Mouse (Mus musculus) neural tube, embryonic 12.5 days (tissue): ENCODE measurements around the gene Trim17. TPM values are rescaled to one million over a fixed set of nuclear protein-coding genes. Genes with fewer than 3 reads are reported as not detected.

ENCODE experiments used
- ATAC-seq: fragments of 200-750 bp; cut with Nextera tagmentation; 2 replicates; pipeline ENCODE4 v1.8.0; 2017; ENCODE audit warnings: low read depth, mild to moderate bottlenecking, moderate TSS enrichment, moderate library complexity; ENCODE audit not compliant: low FRiP score
- H3K27ac ChIP-seq: fragments of 300-500 bp; sonication (generic); 2 replicates; pipeline ENCODE4 v1.5.1; 2016
- H3K27me3 ChIP-seq: fragments of 300-500 bp; sonication (generic); replicated peaks from 2 replicates; pipeline ENCODE4 v1.6.1; 2016; ENCODE audit warnings: mild to moderate bottlenecking
- H3K36me3 ChIP-seq: fragments of 300-500 bp; sonication (generic); 2 replicates; pipeline ENCODE4 v1.6.1; 2016; ENCODE audit warnings: mild to moderate bottlenecking
- H3K4me1 ChIP-seq: fragments of 300-500 bp; sonication (generic); 2 replicates; pipeline ENCODE4 v1.6.1; 2016
- H3K4me2 ChIP-seq: fragments of 300-500 bp; sonication (generic); replicated peaks from 2 replicates; pipeline ENCODE4 v1.6.1; 2016; ENCODE audit warnings: mild to moderate bottlenecking
- H3K4me3 ChIP-seq: fragments of 300-500 bp; sonication (generic); 2 replicates; pipeline ENCODE4 v1.5.1; 2016
- H3K9ac ChIP-seq: fragments of 300-500 bp; sonication (generic); 2 replicates; pipeline ENCODE4 v1.6.1; 2016; ENCODE audit warnings: mild to moderate bottlenecking
- H3K9me3 ChIP-seq: fragments of 300-500 bp; sonication (generic); 2 replicates; pipeline ENCODE4 v1.6.1; 2016; ENCODE audit warnings: mild to moderate bottlenecking
- WGBS: fragments of 180-500 bp; shearing (Covaris S2); methylation state at CpG from one replicate; pipeline ENCODE4 v1.1.7; 2016; 5-methylcytosine and 5-hydroxymethylcytosine counted together
- polyA plus RNA-seq: library from polyadenylated mRNA; unstranded; fragments of >200 nt; fragmentation: Nextera tagmentation; extraction: Ambion mirVana; gene quantifications from 2 replicates; pipeline ENCODE4 v1.2.1, GENCODE M21; 2016

Trim17 gene
- polyA plus RNA-seq, 1 experiment from 2014 or later, result 0.84 TPM

DNA sequence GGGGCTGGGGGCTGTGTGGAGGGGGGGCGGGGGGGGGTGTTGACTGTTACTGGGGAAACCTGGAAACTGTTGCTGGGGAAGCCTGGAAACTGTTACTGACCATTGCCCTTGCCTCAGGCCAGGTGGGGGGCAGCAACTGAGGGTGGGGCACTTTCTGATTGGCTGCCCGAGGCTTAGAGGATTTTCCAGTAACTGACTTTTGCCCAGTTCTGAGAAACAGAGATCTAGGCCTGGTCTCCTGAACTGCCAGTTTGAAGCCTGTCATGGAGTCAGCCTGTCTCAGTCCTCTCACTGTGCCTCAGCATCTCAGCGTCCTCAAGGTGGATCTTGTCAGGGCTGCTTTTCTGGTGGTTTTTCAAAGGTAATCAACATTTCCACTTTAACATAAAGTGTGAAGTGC, 19.9 kb downstream of the Trim17 start:
- WGBS, result 87% methylated on average over 3 of the region's 3 CpGs

DNA sequence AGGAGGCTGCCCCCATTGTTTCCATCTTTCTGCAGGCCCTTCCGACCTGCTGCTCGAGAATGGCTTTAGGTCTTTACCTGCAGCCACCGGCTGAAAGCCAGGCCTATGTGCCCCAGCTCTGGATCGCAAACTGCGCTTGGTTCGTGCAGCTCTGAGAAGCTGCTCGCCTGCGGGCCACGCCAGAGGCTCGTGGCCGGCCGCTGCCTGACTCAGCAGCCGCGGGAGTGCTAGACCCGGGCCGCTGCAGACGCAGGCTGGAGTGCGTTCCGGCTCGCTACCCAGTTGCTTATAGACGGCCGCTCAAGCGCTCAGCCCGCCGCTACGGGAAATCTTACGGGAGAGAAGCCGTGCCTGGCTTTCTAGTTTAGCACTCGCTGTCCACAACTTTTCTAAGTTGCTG, 22.7 kb downstream of the Trim17 start:
- Histone ChIP-seq H3K4me2 (peak overlapping the region; percentile 98), H3K9me3 (no peaks in the 10 kb centered on the region), H3K4me3 (peak overlapping the region; percentile 96), H3K9ac (peak overlapping the region; percentile 90), H3K36me3 (peaks cover 11% of the 10 kb centered on the region), H3K4me1 (peaks cover 43% of the 10 kb centered on the region), H3K27ac (peak overlapping the region; percentile 51; the same call in 1 of the 2 replicates), H3K27me3 (no peaks in the 10 kb centered on the region)
- no peak for ATAC-seq
- WGBS, result under 1% methylated on average over 29 of the region's 29 CpGs

More for the DNA sequence above, 19.9 kb downstream of the Trim17 start:
- H3K9ac ChIP-seq, result no peak overlapping the region
- H3K4me2 ChIP-seq, result no peak overlapping the region
- peaks cover 22% of the 10 kb centered on the region for H3K4me1 ChIP-seq
- ATAC-seq, result no peak
- H3K9me3 ChIP-seq, result no peaks in the 10 kb centered on the region
- no peak overlapping the region for H3K4me3 ChIP-seq
- peaks cover 30% of the 10 kb centered on the region; the same call in 1 of the 2 replicates for H3K36me3 ChIP-seq
- H3K27ac ChIP-seq, result no peak overlapping the region
- no peaks in the 10 kb centered on the region for H3K27me3 ChIP-seq

DNA sequence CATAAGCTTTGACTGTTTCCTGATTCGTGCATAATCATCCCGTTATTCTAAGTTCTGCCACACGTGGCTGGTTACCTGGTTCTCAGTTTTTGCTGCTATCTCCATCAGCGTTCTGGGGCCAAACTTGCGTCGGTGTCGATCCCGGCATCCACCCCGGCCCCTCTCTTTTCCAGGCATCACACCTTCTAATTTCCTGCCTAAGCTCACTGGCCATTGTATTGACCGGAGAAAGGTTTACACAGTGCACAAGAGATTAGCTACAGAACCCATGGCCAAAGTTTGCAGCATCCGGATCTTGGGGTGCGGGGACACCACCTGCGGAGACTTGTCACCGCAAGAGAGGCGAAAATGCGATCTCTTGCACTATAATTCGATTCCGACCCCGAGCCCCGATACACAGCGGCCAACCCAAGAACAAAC, 23.1 kb downstream of the Trim17 start:
- Histone ChIP-seq H3K4me2 (peak overlapping the region; percentile 98), H3K36me3 (peaks cover 16% of the 10 kb centered on the region), H3K27ac (peak overlapping the region; percentile 51; the same call in 1 of the 2 replicates), H3K9me3 (no peaks in the 10 kb centered on the region), H3K4me1 (peaks cover 43% of the 10 kb centered on the region), H3K9ac (peak overlapping the region; percentile 90), H3K27me3 (no peaks in the 10 kb centered on the region), H3K4me3 (peak overlapping the region; percentile 96)
- peak; percentile 7; the same call in 1 of the 2 replicates for ATAC-seq
- WGBS, result under 1% methylated on average over 21 of the region's 21 CpGs

DNA sequence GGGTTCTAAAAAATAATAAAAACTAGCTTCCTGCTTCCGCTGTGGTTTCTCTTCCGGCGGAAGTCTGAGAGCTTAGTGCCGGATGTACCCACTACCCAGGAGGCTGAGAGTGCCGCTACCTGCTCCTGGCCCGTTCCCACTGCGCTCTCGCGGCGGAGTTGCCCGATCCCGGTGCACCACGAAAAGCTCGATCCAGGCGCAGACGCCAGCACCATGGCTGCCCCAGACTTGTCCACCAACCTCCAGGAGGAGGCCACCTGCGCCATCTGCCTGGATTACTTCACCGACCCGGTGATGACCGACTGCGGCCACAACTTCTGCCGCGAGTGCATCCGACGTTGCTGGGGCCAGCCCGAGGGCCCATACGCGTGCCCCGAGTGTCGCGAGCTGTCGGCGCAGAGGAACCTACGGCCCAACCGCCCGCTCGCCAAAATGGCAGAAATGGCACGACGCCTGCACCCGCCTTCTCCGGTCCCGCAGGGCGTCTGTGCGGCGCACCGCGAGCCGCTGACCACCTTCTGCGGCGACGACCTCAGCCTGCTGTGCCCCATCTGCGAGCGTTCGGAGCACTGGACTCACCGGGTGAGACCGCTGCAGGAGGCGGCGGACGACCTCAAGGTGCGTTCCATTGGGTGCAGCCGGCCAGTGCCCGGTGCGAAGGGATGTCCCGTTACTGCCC, 23.7 kb downstream of the Trim17 start, which contains the start of gene Trim11:
TSS of gene Trim11 (plus strand) at position 67 of the 679 bp plus-strand sequence.
- peak within 1 kb of the TSS; percentile 51; the same call in 1 of the 2 replicates for H3K27ac ChIP-seq
- peak within 1 kb of the TSS; percentile 90 for H3K9ac ChIP-seq
- no peaks in the 10 kb centered on the region for H3K9me3 ChIP-seq
- peak within 1 kb of the TSS; percentile 98 for H3K4me2 ChIP-seq
- ATAC-seq, result peak; percentile 83
- peaks cover 19% of the 10 kb centered on the region for H3K36me3 ChIP-seq
- H3K4me1 ChIP-seq, result peaks cover 43% of the 10 kb centered on the region
- peak within 1 kb of the TSS; percentile 96 for H3K4me3 ChIP-seq
- under 1% methylated on average over 64 of the region's 64 CpGs for WGBS
- H3K27me3 ChIP-seq, result no peaks in the 10 kb centered on the region

DNA sequence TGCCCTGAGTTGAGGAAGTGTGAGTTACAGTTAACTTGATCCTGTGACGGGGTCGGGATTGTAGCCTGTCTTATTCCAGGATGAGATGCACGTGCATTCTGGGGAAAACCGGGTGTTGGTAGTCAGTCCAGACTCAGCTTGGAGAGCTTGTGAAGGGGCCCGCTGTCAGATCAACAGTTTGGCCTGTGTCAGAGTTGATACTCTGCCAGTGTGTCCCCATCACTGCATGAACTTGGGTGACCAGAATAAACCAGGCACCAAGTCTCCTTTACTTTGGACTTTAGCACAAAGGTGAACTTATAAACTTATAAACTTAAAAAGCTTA, 24.2 kb downstream of the Trim17 start:
- Histone ChIP-seq H3K9me3 (no peaks in the 10 kb centered on the region), H3K27me3 (no peaks in the 10 kb centered on the region), H3K27ac (no peak overlapping the region), H3K36me3 (peaks cover 20% of the 10 kb centered on the region), H3K4me2 (peak overlapping the region; percentile 98), H3K4me1 (peaks cover 43% of the 10 kb centered on the region), H3K9ac (peak overlapping the region; percentile 90), H3K4me3 (peak overlapping the region; percentile 96)
- 2% methylated on average over 5 of the region's 5 CpGs for WGBS
- ATAC-seq, result no peak

DNA sequence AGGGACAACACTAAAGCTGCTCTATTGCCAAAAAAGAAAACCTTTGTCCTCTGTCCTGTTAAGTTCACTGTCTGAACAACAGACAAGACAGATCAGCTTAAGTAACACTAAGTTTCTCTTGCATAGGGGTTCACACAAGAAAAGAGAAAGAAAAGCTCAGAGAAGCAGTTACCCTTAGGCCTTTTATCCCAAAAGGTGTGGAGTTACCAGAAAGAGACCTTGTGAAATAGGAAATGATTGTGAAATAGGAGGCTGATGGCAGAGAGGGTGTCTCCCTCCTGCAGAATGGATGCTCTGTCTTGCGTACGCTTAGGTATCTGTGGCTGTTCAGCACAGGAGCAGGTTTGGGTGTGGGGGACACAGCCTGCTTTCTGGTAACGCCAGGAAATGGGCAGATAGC, 24.7 kb downstream of the Trim17 start:
- H3K4me1 ChIP-seq, result peaks cover 43% of the 10 kb centered on the region
- H3K27ac ChIP-seq, result no peak overlapping the region
- no peaks in the 10 kb centered on the region for H3K9me3 ChIP-seq
- peaks cover 24% of the 10 kb centered on the region for H3K36me3 ChIP-seq
- peak overlapping the region; percentile 90 for H3K9ac ChIP-seq
- no peak for ATAC-seq
- no peaks in the 10 kb centered on the region for H3K27me3 ChIP-seq
- H3K4me2 ChIP-seq, result peak overlapping the region; percentile 98
- 85% methylated on average over 3 of the region's 3 CpGs for WGBS
- peak overlapping the region; percentile 96 for H3K4me3 ChIP-seq

DNA sequence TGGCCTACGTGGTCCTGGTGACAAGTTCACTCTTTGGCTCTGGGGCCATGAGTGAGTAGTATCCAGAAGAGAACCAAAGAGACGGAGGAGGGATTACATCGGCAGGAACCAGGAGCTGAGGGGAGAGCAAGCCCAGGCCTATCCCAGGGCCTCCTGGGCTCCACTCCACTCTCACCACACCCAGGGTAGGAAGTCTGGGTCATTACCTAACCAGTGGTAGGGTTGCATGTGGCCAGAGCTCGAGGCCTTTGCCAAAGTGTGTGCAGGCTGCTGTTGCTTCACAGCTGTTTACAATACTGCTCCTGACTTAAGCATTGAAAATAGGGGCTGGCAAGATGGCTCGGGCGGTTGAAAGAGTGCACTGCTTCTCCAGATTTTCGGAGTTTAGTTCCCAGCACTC, 25.2 kb downstream of the Trim17 start:
- Histone ChIP-seq H3K36me3 (peaks cover 24% of the 10 kb centered on the region), H3K27ac (no peak overlapping the region), H3K9ac (peak overlapping the region; percentile 90; the same call in 1 of the 2 replicates), H3K4me2 (peak overlapping the region; percentile 98), H3K9me3 (no peaks in the 10 kb centered on the region), H3K27me3 (no peaks in the 10 kb centered on the region), H3K4me3 (peak overlapping the region; percentile 3; the same call in 1 of the 2 replicates), H3K4me1 (peaks cover 43% of the 10 kb centered on the region)
- ATAC-seq, result no peak
- 84% methylated on average over 7 of the region's 7 CpGs for WGBS

DNA sequence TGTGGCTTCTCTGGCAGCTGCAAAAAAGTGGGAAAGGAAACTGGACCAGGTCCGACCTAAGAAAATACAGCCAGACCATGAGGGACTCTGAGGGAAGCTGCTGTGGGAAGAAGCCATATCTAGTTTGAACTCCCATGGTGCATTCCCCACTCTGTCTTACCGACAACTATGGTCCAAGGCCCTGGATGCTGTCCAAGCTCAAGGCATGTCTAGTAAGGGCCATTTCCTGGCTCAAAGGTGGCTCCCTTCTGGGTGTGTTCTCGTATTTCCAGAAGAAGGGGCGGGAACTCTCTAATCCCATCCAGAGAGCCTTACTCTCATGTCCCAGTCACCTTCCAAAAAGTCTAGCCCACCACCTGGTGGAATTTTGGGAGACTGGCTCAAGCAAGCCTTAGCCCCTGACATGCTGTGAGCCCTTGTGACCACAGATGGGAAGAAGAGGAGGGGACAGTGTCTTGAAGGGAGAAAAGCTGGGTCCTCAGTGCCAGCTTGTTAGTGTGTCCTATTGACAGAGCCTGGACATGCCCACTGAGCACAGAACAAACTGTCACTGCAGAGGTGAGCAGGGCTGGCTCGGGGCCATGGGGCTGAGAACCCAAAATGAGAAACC, 26.0 kb downstream of the Trim17 start:
- H3K27ac ChIP-seq, result no peak overlapping the region
- H3K9me3 ChIP-seq, result no peaks in the 10 kb centered on the region
- no peak for ATAC-seq
- WGBS, result 79% methylated on average over 5 of the region's 5 CpGs
- no peak overlapping the region for H3K4me3 ChIP-seq
- peaks cover 43% of the 10 kb centered on the region for H3K4me1 ChIP-seq
- H3K36me3 ChIP-seq, result peaks cover 31% of the 10 kb centered on the region
- no peak overlapping the region for H3K9ac ChIP-seq
- H3K27me3 ChIP-seq, result no peaks in the 10 kb centered on the region
- peak overlapping the region; percentile 98 for H3K4me2 ChIP-seq

DNA sequence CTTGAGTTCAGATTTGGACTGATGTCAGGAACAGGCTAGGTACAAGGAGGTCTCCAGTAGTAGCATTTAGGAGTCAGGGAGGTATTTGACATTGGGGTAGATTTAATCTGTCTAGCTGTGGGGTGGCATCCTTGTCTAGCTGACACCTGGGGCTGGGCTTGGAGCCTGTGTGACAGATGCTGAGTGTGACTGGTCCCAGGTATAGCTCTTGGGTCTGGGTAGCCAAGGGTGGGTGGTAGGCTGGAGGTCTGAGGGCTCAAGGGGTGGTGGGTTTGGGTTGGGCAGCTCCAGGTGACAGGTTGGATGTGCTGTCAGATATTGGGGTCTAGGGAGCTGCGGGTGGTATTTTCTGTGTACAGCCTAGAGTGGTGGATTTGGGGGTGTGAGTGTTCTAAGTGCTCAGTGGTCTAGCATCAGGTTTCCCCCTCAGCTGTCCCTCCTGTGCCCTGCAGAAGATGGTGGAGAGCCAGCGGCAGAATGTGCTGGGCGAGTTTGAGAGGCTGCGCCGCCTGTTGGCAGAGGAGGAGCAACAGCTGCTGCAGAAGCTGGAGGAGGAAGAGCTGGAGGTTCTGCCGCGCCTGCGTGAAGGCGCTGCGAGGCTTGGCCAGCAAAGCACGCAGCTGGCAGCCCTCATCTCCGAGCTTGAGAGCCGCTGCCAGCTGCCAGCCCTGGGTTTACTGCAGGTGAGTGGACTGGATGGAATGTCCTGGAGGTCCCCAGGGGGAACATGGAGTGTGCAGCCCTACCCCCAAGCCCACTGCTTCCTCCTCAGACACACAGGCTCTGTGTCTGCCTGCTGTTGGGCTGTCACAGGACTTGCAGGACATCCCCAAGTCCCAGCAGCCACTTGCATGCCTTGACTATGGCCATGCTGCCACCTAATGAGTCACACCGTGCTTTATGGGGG, 27.3 kb downstream of the Trim17 start:
- Histone ChIP-seq H3K4me2 (no peak overlapping the region), H3K27me3 (no peaks in the 10 kb centered on the region), H3K4me3 (no peak overlapping the region), H3K36me3 (peaks cover 43% of the 10 kb centered on the region), H3K9ac (0 out of 2 replicates have a peak overlapping the region, but pooled peaks have one; percentile 3), H3K27ac (no peak overlapping the region), H3K9me3 (no peaks in the 10 kb centered on the region), H3K4me1 (peaks cover 38% of the 10 kb centered on the region)
- WGBS, result 58% methylated on average over 14 of the region's 14 CpGs
- no peak for ATAC-seq

DNA sequence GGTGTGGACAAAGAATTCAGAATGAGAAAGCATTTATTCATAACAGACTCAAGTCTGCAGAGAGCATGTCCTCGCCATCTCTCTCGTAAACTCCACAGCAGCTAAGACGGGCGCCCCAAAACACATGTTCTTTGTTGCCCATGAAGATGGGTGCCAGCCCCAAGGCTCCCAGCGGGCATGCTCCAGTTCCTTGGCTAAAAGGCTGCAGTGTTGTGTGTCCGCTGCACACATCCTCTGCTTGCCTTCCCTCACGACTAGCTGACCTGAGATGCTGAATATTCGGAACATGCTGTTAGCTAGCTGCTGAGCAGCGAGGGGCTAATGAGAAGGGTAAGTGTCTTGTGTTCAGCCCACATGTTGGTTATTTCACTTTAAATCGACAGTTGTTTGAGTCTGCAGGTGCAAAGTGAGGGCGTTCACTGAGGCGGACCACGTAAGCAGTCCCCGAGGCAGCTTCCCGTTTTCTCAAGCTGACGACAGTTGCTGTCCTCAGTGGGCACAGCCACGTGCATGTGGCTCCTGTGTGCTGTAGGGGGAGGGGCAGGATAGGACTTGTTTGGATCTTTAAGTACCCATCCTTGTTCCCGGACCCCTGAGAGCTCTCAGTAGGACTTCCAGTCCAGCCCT, 28.1 kb downstream of the Trim17 start:
- Histone ChIP-seq H3K9ac (no peak overlapping the region), H3K27me3 (no peaks in the 10 kb centered on the region), H3K36me3 (peaks cover 51% of the 10 kb centered on the region), H3K4me2 (no peak overlapping the region), H3K4me3 (no peak overlapping the region), H3K27ac (no peak overlapping the region), H3K4me1 (peaks cover 32% of the 10 kb centered on the region), H3K9me3 (no peaks in the 10 kb centered on the region)
- ATAC-seq, result no peak
- WGBS, result 88% methylated on average over 18 of the region's 18 CpGs

DNA sequence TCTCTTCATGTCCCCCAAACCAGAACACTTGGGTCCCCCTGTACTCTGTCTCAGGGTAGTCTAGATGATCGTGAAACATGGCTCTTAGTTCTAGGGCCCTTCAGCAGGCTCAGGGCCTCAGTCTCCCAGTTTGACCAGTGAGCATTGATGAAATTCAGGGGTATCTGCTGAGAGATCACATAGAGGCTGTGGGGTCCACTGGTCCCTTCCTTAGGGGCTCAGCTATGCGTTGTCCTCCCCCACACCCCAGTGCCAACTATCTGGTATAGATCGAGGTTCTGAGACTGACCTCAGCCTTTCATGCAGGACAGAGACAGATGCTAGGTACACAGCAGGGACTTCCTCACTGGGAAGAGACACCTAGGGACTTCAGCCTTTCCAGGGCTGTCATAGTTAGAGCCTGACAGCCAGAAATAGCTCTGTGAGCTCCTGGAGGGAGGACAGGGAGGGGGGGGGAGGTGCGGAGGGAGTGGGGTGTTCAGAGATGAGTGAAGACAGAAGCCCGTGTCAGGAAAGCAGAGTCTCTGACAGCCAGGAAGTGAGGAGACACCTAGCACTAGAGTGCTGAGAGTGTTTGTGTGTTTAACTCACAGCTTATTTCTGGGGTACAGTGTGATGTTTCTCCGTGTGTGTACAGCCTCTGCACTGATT, 29.3 kb downstream of the Trim17 start:
- 90% methylated on average over 6 of the region's 6 CpGs for WGBS
- no peaks in the 10 kb centered on the region for H3K9me3 ChIP-seq
- no peak overlapping the region for H3K4me3 ChIP-seq
- no peaks in the 10 kb centered on the region for H3K27me3 ChIP-seq
- H3K4me1 ChIP-seq, result peaks cover 28% of the 10 kb centered on the region
- ATAC-seq, result no peak
- H3K4me2 ChIP-seq, result no peak overlapping the region
- peaks cover 62% of the 10 kb centered on the region for H3K36me3 ChIP-seq
- H3K27ac ChIP-seq, result no peak overlapping the region
- H3K9ac ChIP-seq, result no peak overlapping the region
